Mouse (Mus musculus) thymus, adult 2 months (tissue): ENCODE measurements around the gene Gm27021.

Experiments used
- CTCF ChIP-seq: fragments of 200-500 bp; IDR thresholded peaks from 2 replicates; pipeline ENCODE4 v1.5.1; 2012; ENCODE audit warnings: mild to moderate bottlenecking, control low read depth, low read length, moderate library complexity, borderline replicate concordance; ENCODE audit not compliant: control insufficient read depth, poor library complexity, insufficient read depth; ENCODE audit errors: extremely low read depth
- POLR2A ChIP-seq: fragments of 200-500 bp; IDR thresholded peaks from 2 replicates; pipeline ENCODE4 v1.6.1; 2012; ENCODE audit warnings: mild to moderate bottlenecking, low read length, control low read depth, moderate library complexity; ENCODE audit not compliant: control insufficient read depth, poor library complexity, insufficient read depth; ENCODE audit errors: extremely low read depth

GRCm38 (mm10) chr8:120574941-120575340, 92.9 kb downstream of the Gm27021 start:
- no peak for TF ChIP-seq CTCF
- TF ChIP-seq POLR2A: no peak
